Mouse (Mus musculus): ENCODE results near the gene Prkar1b.

DNA sequence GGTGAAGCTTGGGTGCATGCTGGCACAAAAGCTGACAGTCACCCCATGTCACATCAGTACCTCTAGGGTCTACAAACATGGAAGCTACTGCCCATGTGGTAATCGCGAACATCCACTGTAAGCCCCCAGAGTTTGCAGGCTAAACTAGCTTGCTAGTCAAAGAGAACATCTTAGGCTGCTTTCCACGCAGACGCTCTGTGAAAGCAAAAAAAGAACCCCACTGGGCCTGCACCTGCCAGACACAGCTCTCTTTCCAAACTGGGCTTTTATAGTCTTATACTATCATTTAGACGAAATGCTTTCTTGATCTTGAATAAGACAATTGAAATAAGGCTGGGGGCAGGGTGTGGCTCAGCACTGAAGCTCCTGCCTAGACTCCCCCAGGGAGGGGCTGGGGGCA is 88.1 kb downstream of the Prkar1b start:
- no peak for TF ChIP-seq CTCF (IDR thresholded peaks at IDR 0.05; ENCODE audit: control insufficient read depth, insufficient read depth, low read length)
- TF ChIP-seq POLR2A (IDR thresholded peaks at IDR 0.05; ENCODE audit: borderline replicate concordance, control insufficient read depth, low read depth, low read length): no peak

Measured in bone marrow, adult 2 months (tissue).